Mouse (Mus musculus): ENCODE measurements around the gene Matn1. TPM values are rescaled to one million over a fixed set of nuclear protein-coding genes. Genes with fewer than 3 reads are reported as not detected.

Gene Matn1
- not detected for polyA plus RNA-seq (2014; fragmentation: Illumina TruSeq; extraction: RNeasy Lipid Tissue Mini Kit (QIAGEN cat#74804))

GRCm38 (mm10) chr4:130944112-130944511 is at the start of gene Matn1:
TSS of gene Matn1 (plus strand) at chr4:130944385.

GRCm38 (mm10) chr4:130913077-130913476 is 31.1 kb upstream of the Matn1 start, which contains the start of gene Laptm5:
TSS of gene Laptm5 (plus strand) at chr4:130913125.

Other genes with a start within 250 kb of the Matn1 start
- 4.8 TPM for gene Sdc3, start 151.8 kb upstream of the Matn1 start, polyA plus RNA-seq (2014; fragmentation: Illumina TruSeq; extraction: RNeasy Lipid Tissue Mini Kit (QIAGEN cat#74804))
- gene Laptm5, start 31.3 kb upstream of the Matn1 start, polyA plus RNA-seq (2014; fragmentation: Illumina TruSeq; extraction: RNeasy Lipid Tissue Mini Kit (QIAGEN cat#74804)), result 8.5 TPM

Measured in ovary, adult 10 weeks (tissue).